Mouse (Mus musculus) embryo, embryonic 11.5 days (tissue): ENCODE results near the gene Ppp1r13l.

ENCODE experiments used
- DNase-seq: peaks from one replicate; pipeline ENCODE4 v3.0.0-alpha.2; 2012; ENCODE audit warnings: low read depth, low spot score

The Ppp1r13l gene

GRCm38 (mm10) chr7:19365376-19365775 is 5.8 kb downstream of the Ppp1r13l start:
- DNase-seq = no peak

- no peak for DNase-seq
These were observed 8.8 kb downstream of the Ppp1r13l start for GRCm38 (mm10) chr7:19368380-19368779.

GRCm38 (mm10) chr7:19369823-19370425 is 10.4 kb downstream of the Ppp1r13l start:
- DNase-seq = peak; percentile 22

- DNase-seq = no peak
These were observed 13.8 kb downstream of the Ppp1r13l start for GRCm38 (mm10) chr7:19373367-19373766.

- no peak for DNase-seq
These were observed 15.8 kb downstream of the Ppp1r13l start for GRCm38 (mm10) chr7:19375368-19375767.

GRCm38 (mm10) chr7:19376019-19376418 is 16.5 kb downstream of the Ppp1r13l start:
- no peak for DNase-seq

GRCm38 (mm10) chr7:19378049-19378448 is 18.5 kb downstream of the Ppp1r13l start:
- no peak for DNase-seq

GRCm38 (mm10) chr7:19381377-19382165 is 22.0 kb downstream of the Ppp1r13l start, which contains the start of gene Ercc2:
Gene Ercc2, plus strand, starts transcription at chr7:19382010.
- DNase-seq = peak; percentile 100

- peak; percentile 13 for DNase-seq
These were observed 22.6 kb downstream of the Ppp1r13l start for GRCm38 (mm10) chr7:19382166-19382541.

GRCm38 (mm10) chr7:19383708-19384107 is 24.2 kb downstream of the Ppp1r13l start:
- no peak for DNase-seq

- DNase-seq = no peak
These were observed 29.3 kb downstream of the Ppp1r13l start for GRCm38 (mm10) chr7:19388699-19389413.

GRCm38 (mm10) chr7:19394484-19394883 is 34.9 kb downstream of the Ppp1r13l start:
- no peak for DNase-seq

GRCm38 (mm10) chr7:19399496-19400280 is 40.1 kb downstream of the Ppp1r13l start:
- no peak for DNase-seq

- no peak for DNase-seq
These were observed 41.4 kb downstream of the Ppp1r13l start for GRCm38 (mm10) chr7:19400946-19401345.

GRCm38 (mm10) chr7:19402535-19403112 is 43.1 kb downstream of the Ppp1r13l start:
- no peak for DNase-seq

- no peak for DNase-seq
These were observed 44.3 kb downstream of the Ppp1r13l start, which contains the start of gene Klc3 for GRCm38 (mm10) chr7:19403731-19404296. Gene Klc3, minus strand, starts transcription at chr7:19404104.

- DNase-seq = no peak
These were observed 44.9 kb downstream of the Ppp1r13l start, which contains the start of gene Ckm for GRCm38 (mm10) chr7:19404476-19404875. Gene Ckm, plus strand, starts transcription at chr7:19404776.

GRCm38 (mm10) chr7:19405417-19405816 is 45.9 kb downstream of the Ppp1r13l start:
- DNase-seq = peak; percentile 62

GRCm38 (mm10) chr7:19409753-19410152 is 50.2 kb downstream of the Ppp1r13l start:
- DNase-seq = no peak

GRCm38 (mm10) chr7:19410766-19411344 is 51.3 kb downstream of the Ppp1r13l start:
- no peak for DNase-seq
